Mouse (Mus musculus) liver, postnatal 0 days (tissue): ENCODE data around the gene Pom121l2. TPM values are rescaled to one million over a fixed set of nuclear protein-coding genes. Genes with fewer than 3 reads are reported as not detected.

Experiments used
- ATAC-seq: fragments of 200-750 bp; cut with Nextera tagmentation; 2 replicates; pipeline ENCODE4 v1.8.0; 2017; ENCODE audit warnings: mild to moderate bottlenecking, moderate library complexity
- DNase-seq: peaks from one replicate; pipeline ENCODE4 v3.0.0-alpha.2; 2016
- H3K27ac ChIP-seq: fragments of 300-500 bp; sonication (generic); 2 replicates; pipeline ENCODE4 v1.5.1; 2014; ENCODE audit warnings: antibody characterized with exemption, moderate library complexity, mild to moderate bottlenecking, low read depth
- H3K27me3 ChIP-seq: fragments of 300-500 bp; sonication (generic); 2 replicates; pipeline ENCODE4 v1.6.1; 2014; ENCODE audit warnings: low read length, control low read depth, mixed read lengths; ENCODE audit not compliant: insufficient read depth
- H3K36me3 ChIP-seq: fragments of 300-500 bp; sonication (generic); replicated peaks from 2 replicates; pipeline ENCODE4 v1.6.1; 2014; ENCODE audit warnings: mild to moderate bottlenecking, control low read depth, low read length, moderate library complexity, mixed read lengths; ENCODE audit not compliant: insufficient read depth
- H3K4me1 ChIP-seq: fragments of 300-500 bp; sonication (generic); 2 replicates; pipeline ENCODE4 v1.6.1; 2014; ENCODE audit warnings: antibody characterized with exemption, mild to moderate bottlenecking, control low read depth; ENCODE audit not compliant: insufficient read depth
- H3K4me2 ChIP-seq: fragments of 300-500 bp; sonication (generic); 2 replicates; pipeline ENCODE4 v1.6.1; 2014; ENCODE audit warnings: low read depth, mild to moderate bottlenecking, low read length, moderate library complexity, mixed read lengths
- H3K4me3 ChIP-seq: fragments of 300-500 bp; sonication (generic); 2 replicates; pipeline ENCODE4 v1.5.1; 2014; ENCODE audit warnings: low read depth, low read length
- H3K9ac ChIP-seq: fragments of 300-500 bp; sonication (generic); replicated peaks from 2 replicates; pipeline ENCODE4 v1.6.1; 2014; ENCODE audit warnings: mild to moderate bottlenecking, moderate library complexity
- H3K9me3 ChIP-seq: fragments of 300-500 bp; sonication (generic); 2 replicates; pipeline ENCODE4 v1.6.1; 2016; ENCODE audit warnings: mild to moderate bottlenecking, control low read depth, low read length, mixed read lengths
- CTCF ChIP-seq: sonication (generic); IDR thresholded peaks from 2 replicates; pipeline ENCODE4 v1.5.1; 2016; ENCODE audit warnings: antibody characterized with exemption, low read depth
- EP300 ChIP-seq: IDR thresholded peaks from 2 replicates; pipeline ENCODE4 v1.6.1; 2016; ENCODE audit warnings: antibody characterized with exemption, low read depth, mild to moderate bottlenecking
- WGBS: fragments of 180-500 bp; shearing (Covaris S2); extraction: QIAGEN DNeasy Blood & Tissue Kit; methylation state at CpG from one replicate; pipeline ENCODE4 v1.1.7; 2014; ENCODE audit not compliant: insufficient replicate concordance; 5-methylcytosine and 5-hydroxymethylcytosine counted together
- polyA plus RNA-seq: library from polyadenylated mRNA; unstranded; fragments of >200 nt; fragmentation: Nextera tagmentation; extraction: Ambion mirVana; gene quantifications from 2 replicates; pipeline ENCODE4 v1.2.1, GENCODE M21; 2015

Pom121l2 gene
- polyA plus RNA-seq, 1 experiment from 2014 or later = not detected

GRCm38 (mm10) chr13:22013716-22014115 is 32.7 kb downstream of the Pom121l2 start:
- Histone ChIP-seq H3K27me3 (peaks cover 47% of the 10 kb centered on the region), H3K4me2 (peak overlapping the region; percentile 55), H3K4me1 (peaks cover 17% of the 10 kb centered on the region), H3K27ac (no peak overlapping the region), H3K4me3 (peak overlapping the region; percentile 27; the same call in 1 of the 2 replicates), H3K36me3 (no peaks in the 10 kb centered on the region), H3K9me3 (no peaks in the 10 kb centered on the region), H3K9ac (no peak overlapping the region)
- WGBS = 19% methylated on average over 13 of the region's 13 CpGs
- DNase-seq (no peak), ATAC-seq (no peak)
- TF ChIP-seq CTCF (no peak), EP300 (no peak)

DNA sequence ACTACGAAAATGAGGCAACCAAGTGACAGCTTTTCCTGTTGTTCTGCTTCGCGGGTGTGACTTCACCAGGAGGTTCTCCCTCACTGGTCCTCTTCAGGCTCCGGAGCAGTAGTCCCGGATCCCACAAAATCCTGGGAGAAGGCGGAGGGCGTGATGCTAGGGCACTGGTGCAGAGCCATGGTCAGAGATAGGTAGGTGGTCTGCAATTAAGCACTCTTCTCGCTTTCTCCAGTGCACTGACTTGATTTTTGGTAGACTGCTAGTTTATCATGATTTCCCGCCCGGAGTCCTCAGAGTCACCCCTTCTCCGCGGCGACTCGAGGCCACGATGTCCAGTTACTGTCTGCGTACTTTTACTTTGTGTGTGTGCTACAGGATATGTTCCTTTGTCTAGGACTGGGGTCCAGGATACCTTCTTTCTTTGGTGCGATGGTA is 33.4 kb downstream of the Pom121l2 start:
- Histone ChIP-seq H3K9ac (no peak overlapping the region), H3K27me3 (peaks cover 40% of the 10 kb centered on the region), H3K9me3 (no peaks in the 10 kb centered on the region), H3K4me2 (peak overlapping the region; percentile 55), H3K36me3 (no peaks in the 10 kb centered on the region), H3K27ac (no peak overlapping the region), H3K4me3 (peak overlapping the region; percentile 27), H3K4me1 (peaks cover 17% of the 10 kb centered on the region)
- DNase-seq (no peak), ATAC-seq (no peak)
- no peak for TF ChIP-seq CTCF
- no peak for TF ChIP-seq EP300
- WGBS = 14% methylated on average over 17 of the region's 17 CpGs

GRCm38 (mm10) chr13:22015479-22016450 is 34.8 kb downstream of the Pom121l2 start:
- WGBS = 14% methylated on average over 27 of the region's 27 CpGs
- Histone ChIP-seq H3K27me3 (peaks cover 31% of the 10 kb centered on the region), H3K27ac (no peak overlapping the region), H3K4me1 (peaks cover 17% of the 10 kb centered on the region), H3K4me3 (peak overlapping the region; percentile 28), H3K9ac (no peak overlapping the region), H3K36me3 (no peaks in the 10 kb centered on the region), H3K4me2 (peak overlapping the region; percentile 55), H3K9me3 (no peaks in the 10 kb centered on the region)
- ATAC-seq = peak; percentile 90
- TF ChIP-seq CTCF (0 out of 2 replicates have a peak, but pooled peaks have one; percentile 15), EP300 (no peak)
- peak; percentile 87 for DNase-seq

DNA sequence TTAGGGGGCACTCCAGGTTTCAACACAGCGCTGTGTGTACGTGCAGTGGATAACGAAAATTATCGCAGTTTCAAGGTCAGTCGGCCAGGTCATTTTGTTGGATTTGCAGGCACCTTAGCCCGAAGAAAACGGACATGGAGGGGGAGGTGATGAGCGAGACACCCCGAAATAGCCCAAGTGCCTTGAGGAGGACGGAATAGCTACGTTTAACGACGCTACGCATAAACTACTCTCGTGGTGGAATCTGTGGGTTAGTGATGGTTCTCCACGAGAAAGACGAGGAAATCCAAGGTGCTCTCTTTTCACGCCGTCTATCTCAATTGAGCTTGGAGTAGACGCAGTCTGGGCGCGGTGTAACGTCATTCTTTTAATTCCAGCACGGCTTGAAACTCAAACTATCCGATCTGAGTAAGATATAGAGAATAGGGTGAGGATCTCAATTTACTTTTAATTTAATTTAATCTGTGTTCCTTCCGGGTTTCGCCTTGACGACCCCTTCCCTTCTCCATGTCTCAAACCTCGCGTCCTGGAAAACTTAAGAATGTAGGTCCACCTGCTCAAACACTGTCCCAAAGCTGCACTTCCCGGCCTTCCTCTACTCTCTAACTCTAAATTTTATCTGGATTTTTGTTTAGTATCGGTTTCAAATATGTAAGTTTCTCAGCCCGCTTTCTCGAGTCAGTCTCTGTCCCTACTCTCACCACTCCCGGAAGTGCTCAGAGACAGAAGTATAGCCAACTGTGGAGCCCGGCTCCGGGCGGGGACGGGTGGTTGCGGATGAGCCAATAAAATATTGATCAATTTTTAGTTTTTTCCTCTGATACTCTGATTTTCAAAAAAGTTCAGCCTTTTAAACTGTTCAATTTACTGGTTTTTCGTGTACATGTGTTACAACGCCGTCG is 39.2 kb downstream of the Pom121l2 start:
- DNase-seq (peak; percentile 58), ATAC-seq (peak; percentile 63)
- peak overlapping the region; percentile 59 for H3K4me3 ChIP-seq
- TF ChIP-seq EP300 (no peak), CTCF (no peak)
- H3K36me3 ChIP-seq = no peaks in the 10 kb centered on the region
- peak overlapping the region; percentile 57 for H3K9ac ChIP-seq
- peak overlapping the region; percentile 81 for H3K4me2 ChIP-seq
- peak overlapping the region; percentile 31; the same call in 1 of the 2 replicates for H3K27ac ChIP-seq
- H3K4me1 ChIP-seq = peaks cover 7% of the 10 kb centered on the region; the same call in 1 of the 2 replicates
- WGBS = 1% methylated on average over 44 of the region's 44 CpGs
- 0 out of 2 replicates have a peak, but pooled peaks cover 2% of the 10 kb centered on the region for H3K27me3 ChIP-seq
- H3K9me3 ChIP-seq = no peaks in the 10 kb centered on the region

GRCm38 (mm10) chr13:22020901-22021339 is 39.9 kb downstream of the Pom121l2 start:
- H3K27ac ChIP-seq = peak overlapping the region; percentile 74
- WGBS = under 1% methylated on average over 8 of the region's 8 CpGs

More at GRCm38 (mm10) chr13:22020901-22021339, 39.9 kb downstream of the Pom121l2 start:
- Histone ChIP-seq H3K27me3 (no peaks in the 10 kb centered on the region), H3K4me1 (peaks cover 4% of the 10 kb centered on the region), H3K4me2 (peak overlapping the region; percentile 81), H3K9ac (peak overlapping the region; percentile 65), H3K9me3 (no peaks in the 10 kb centered on the region), H3K4me3 (peak overlapping the region; percentile 59), H3K36me3 (no peaks in the 10 kb centered on the region)
- TF ChIP-seq EP300 = peak; percentile 20; the same call in 1 of the 2 replicates
- TF ChIP-seq CTCF = no peak
- peak; percentile 78 for DNase-seq
- peak; percentile 75 for ATAC-seq
